Mouse (Mus musculus) limb, embryonic 10.5 days (tissue): ENCODE results near the gene Aamp. TPM values are rescaled to one million over a fixed set of nuclear protein-coding genes. Genes with fewer than 3 reads are reported as not detected.
A peak's percentile ranks its signal among the peaks of the same experiment; 100 is the strongest.

Source experiments
- DNase-seq: peaks from one replicate; pipeline ENCODE4 v3.0.0-alpha.2; 2017; ENCODE audit warnings: low spot score
- H3K27ac ChIP-seq: fragments of 300-500 bp; sonication (generic); 2 replicates; pipeline ENCODE4 v1.5.1; 2016; ENCODE audit warnings: mild to moderate bottlenecking
- H3K27me3 ChIP-seq: fragments of 300-500 bp; sonication (generic); 2 replicates; pipeline ENCODE4 v1.6.1; 2016; ENCODE audit warnings: low read depth, mild to moderate bottlenecking; ENCODE audit not compliant: poor library complexity, severe bottlenecking
- H3K36me3 ChIP-seq: fragments of 300-500 bp; sonication (generic); 2 replicates; pipeline ENCODE4 v1.6.1; 2016; ENCODE audit warnings: mild to moderate bottlenecking, moderate library complexity
- H3K4me1 ChIP-seq: fragments of 300-500 bp; sonication (generic); 2 replicates; pipeline ENCODE4 v1.6.1; 2016
- H3K4me3 ChIP-seq: fragments of 300-500 bp; sonication (generic); 2 replicates; pipeline ENCODE4 v1.5.1; 2016; ENCODE audit warnings: mild to moderate bottlenecking, moderate library complexity
- H3K9me3 ChIP-seq: fragments of 300-500 bp; sonication (generic); replicated peaks from 2 replicates; pipeline ENCODE4 v1.6.1; 2016; ENCODE audit warnings: mild to moderate bottlenecking
- WGBS: fragments of 180-500 bp; shearing (Covaris S2); methylation state at CpG from one replicate; pipeline ENCODE4 v1.1.7; 2016; 5-methylcytosine and 5-hydroxymethylcytosine counted together
- polyA plus RNA-seq: library from polyadenylated mRNA; unstranded; fragments of >200 nt; fragmentation: Nextera tagmentation; extraction: Ambion mirVana; gene quantifications from 2 replicates; pipeline ENCODE4 v1.2.1, GENCODE M21; 2016

The Aamp gene
- polyA plus RNA-seq, 1 experiment from 2014 or later = 263 TPM

DNA sequence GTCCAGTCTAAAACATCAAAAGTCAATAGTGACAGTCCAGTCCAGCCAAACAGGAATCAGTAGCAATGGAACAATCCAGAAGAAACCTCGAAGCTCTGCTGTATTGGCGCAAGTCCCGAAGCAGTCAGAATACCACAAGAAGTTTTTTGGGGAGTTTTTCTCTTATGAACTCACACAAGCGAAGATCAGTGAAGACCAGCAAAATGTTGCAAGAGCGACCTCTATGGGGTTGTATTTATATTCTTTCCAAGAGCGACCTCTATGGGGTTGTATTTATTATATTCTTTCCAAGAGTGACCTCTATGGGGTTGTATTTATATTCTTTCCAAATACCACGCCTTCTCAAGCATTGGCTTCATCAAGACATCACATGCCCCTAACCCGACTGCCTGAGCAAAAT lies 15.8 kb downstream of the Aamp start:
- H3K27me3 ChIP-seq = no peaks in the 10 kb centered on the region
- DNase-seq = no peak
- H3K4me3 ChIP-seq = no peak overlapping the region
- peaks cover 61% of the 10 kb centered on the region for H3K36me3 ChIP-seq
- 0 out of 2 replicates have a peak, but pooled peaks cover 5% of the 10 kb centered on the region for H3K4me1 ChIP-seq
- no peaks in the 10 kb centered on the region for H3K9me3 ChIP-seq
- H3K27ac ChIP-seq = no peak overlapping the region
- 93% methylated on average over 8 of the region's 8 CpGs for WGBS

DNA sequence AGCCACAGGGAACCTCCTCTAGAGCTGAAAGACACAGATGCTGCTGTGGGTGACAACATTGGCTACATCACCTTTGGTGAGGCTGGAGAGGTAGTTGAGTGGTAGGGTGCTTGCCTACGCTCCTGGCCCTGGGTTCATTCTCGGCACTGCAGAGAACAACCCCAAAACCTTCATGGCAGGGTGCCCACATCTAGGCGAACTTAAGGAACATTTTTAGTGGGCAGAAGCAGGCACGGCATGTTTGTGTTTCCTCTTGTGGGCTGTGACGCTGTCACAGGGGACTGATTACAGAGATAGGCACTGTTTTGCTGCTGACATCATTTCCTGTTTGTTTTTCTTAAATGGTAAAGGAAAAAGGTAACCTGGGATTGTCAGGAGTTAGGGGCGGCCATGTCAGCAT lies 22.0 kb downstream of the Aamp start:
- Histone ChIP-seq H3K4me3 (no peak overlapping the region), H3K27me3 (no peaks in the 10 kb centered on the region), H3K4me1 (no peaks in the 10 kb centered on the region), H3K9me3 (no peaks in the 10 kb centered on the region), H3K36me3 (peaks cover 97% of the 10 kb centered on the region), H3K27ac (no peak overlapping the region)
- no peak for DNase-seq
- WGBS = 92% methylated on average over 6 of the region's 6 CpGs

DNA sequence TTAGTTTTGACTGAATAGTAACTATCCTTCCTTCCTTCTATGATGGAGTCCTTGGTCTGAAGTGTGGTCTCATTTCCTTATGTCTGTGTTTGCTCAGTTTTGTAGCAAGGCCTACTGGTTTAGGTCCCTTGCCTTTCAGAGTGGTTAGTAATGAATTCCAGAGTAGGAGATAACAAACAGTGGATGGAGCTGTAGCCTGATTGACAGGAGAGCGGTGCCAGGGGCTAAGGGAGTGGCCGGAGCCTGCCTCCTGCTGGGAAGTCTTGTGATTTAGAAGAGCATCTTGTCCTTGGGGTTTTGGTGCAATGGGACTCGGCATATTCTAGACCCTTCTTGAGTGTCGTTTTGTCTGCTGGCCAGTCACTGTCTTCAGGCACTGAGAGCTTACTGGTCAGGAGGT lies 27.8 kb downstream of the Aamp start:
- no peak overlapping the region for H3K4me3 ChIP-seq
- DNase-seq = no peak
- no peak overlapping the region for H3K27ac ChIP-seq
- H3K9me3 ChIP-seq = no peaks in the 10 kb centered on the region
- H3K4me1 ChIP-seq = no peaks in the 10 kb centered on the region
- no peaks in the 10 kb centered on the region for H3K27me3 ChIP-seq
- H3K36me3 ChIP-seq = peaks cover 97% of the 10 kb centered on the region
- WGBS = 81% methylated on average over 4 of the region's 4 CpGs

DNA sequence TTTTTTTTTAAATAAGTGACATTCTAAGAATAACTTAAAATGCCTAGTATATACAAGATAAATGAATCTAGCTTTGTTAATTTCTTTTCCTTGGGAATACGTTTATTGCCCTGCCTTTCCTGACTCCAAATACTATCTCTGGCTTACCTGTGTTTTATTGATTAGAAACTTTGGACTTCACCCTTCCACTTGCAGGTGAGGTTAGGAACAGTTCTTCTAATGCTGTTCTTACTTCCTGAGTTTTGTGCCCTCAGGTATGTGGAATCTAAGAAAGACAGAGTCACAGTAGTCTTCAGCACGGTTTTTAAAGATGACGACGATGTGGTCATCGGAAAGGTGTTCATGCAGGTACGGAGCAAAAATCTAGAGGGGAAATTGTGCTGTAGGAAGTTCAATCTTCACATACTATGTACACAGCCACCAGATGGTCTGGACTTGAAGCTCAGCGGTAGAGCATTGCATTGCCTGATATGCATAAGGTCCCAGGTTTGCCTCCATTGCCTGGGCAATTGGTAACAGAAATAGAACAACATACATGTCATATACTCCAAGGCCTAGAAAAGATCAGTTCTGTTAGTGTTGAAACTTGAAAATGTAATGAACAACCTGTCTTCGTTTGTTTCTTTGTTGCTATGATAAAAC lies 28.7 kb downstream of the Aamp start:
- WGBS = 95% methylated on average over 8 of the region's 8 CpGs
- Histone ChIP-seq H3K27ac (no peak overlapping the region), H3K4me3 (no peak overlapping the region), H3K9me3 (no peaks in the 10 kb centered on the region), H3K4me1 (no peaks in the 10 kb centered on the region), H3K36me3 (peaks cover 98% of the 10 kb centered on the region), H3K27me3 (no peaks in the 10 kb centered on the region)
- DNase-seq = no peak

DNA sequence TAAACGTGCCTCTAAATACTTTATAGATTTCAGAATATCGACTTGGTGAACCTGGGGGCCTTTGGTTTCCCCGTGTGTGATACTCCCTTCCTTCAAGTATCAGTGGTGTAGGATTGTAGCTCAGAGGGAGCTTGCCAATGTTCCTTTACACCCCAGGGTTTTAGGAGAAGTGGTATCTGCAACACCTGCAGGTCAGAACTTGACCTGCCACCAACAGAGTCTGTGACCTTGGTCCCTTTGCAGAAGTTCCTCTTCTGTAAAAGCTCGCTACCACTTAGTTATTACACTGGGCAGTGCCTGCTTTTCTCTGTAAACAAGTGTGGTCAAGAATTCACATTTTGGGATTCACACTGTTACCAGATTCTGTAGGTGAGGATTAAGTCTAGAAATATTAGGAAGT lies 34.4 kb downstream of the Aamp start:
- DNase-seq = no peak
- no peaks in the 10 kb centered on the region for H3K27me3 ChIP-seq
- peaks cover 94% of the 10 kb centered on the region for H3K36me3 ChIP-seq
- H3K4me3 ChIP-seq = no peak overlapping the region
- no peaks in the 10 kb centered on the region for H3K9me3 ChIP-seq
- peaks cover 9% of the 10 kb centered on the region; the same call in 1 of the 2 replicates for H3K4me1 ChIP-seq
- WGBS = 89% methylated on average over 4 of the region's 4 CpGs
- no peak overlapping the region for H3K27ac ChIP-seq

DNA sequence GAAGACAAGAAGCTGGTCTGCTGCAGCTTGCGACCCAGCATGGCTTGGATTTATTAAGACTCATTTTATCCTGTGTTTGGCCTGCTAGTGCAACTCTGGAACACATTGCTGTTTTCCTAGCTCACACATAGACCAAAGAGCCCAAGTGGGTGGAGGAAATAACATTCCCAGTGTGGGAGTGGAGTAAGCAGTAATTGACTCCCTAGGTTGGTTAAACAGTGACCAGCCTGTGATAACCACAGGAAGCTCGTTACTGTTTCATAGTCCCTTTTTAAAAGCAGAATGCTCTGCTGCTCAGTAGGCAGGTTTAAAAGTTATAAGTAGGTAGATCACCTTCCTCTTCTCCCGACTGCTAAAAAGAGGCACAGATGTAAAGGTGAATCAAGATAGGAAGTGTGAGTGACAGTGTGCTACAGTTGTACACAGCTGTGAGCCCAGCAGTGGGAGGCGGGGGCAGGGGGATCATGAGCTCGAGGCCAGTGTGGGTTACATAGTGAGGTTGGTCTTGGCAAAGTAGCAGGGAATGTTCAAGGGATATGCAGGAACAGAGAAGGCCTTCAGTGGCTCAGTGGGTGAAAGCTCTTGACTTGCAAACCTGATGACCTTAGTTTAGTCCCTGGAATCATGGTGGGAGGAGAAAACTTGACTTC lies 35.1 kb downstream of the Aamp start:
- WGBS = 83% methylated on average over 5 of the region's 5 CpGs
- no peak overlapping the region for H3K4me3 ChIP-seq
- DNase-seq = no peak
- peaks cover 87% of the 10 kb centered on the region for H3K36me3 ChIP-seq
- H3K4me1 ChIP-seq = peaks cover 11% of the 10 kb centered on the region; the same call in 1 of the 2 replicates
- H3K27ac ChIP-seq = no peak overlapping the region
- no peaks in the 10 kb centered on the region for H3K27me3 ChIP-seq
- no peaks in the 10 kb centered on the region for H3K9me3 ChIP-seq

DNA sequence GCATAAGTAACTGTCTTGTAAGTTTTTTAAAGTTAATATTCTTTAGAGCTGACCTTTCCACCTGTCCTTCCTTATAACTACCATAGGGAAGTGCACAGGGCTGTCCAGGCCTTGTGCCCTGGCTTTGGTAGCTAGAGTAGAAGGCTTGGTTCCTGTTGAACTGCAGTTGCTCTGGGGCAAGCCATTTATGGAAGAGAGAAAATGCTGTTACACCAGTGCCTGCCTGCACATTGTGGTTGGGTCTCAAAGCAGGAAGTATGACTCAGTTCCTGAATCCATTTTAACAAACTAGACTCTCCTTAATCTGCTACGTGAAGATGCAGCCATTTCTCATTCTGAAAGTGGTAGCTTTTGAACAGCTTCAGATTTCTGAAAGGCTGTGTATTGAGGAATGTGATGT lies 35.7 kb downstream of the Aamp start:
- WGBS = 76% methylated on average over 1 of the region's 1 CpGs
- H3K4me3 ChIP-seq = no peak overlapping the region
- no peaks in the 10 kb centered on the region for H3K27me3 ChIP-seq
- H3K27ac ChIP-seq = no peak overlapping the region
- peaks cover 81% of the 10 kb centered on the region for H3K36me3 ChIP-seq
- H3K9me3 ChIP-seq = no peaks in the 10 kb centered on the region
- peaks cover 13% of the 10 kb centered on the region; the same call in 1 of the 2 replicates for H3K4me1 ChIP-seq
- DNase-seq = no peak

DNA sequence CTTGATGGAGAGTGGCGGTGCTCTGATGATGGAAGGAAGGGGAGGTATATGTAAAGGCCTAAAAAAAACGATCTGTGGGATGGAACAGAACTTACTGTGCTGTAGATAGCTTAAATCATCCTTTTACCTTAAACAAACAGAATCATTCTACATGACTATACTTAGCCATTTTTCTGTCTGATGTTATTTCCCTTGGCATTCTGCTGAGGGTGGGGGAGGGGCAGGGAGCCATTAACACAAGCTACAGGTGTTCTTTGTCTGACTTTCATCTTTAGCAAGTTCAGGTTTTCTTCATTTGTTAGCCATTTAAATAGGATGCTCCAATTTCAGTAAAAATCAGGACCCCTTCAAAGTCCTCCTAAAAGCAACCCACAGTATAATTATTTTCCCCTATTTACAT lies 39.0 kb downstream of the Aamp start:
- peaks cover 65% of the 10 kb centered on the region for H3K36me3 ChIP-seq
- WGBS = 79% methylated on average over 2 of the region's 2 CpGs
- H3K4me1 ChIP-seq = peaks cover 13% of the 10 kb centered on the region
- DNase-seq = no peak
- no peaks in the 10 kb centered on the region for H3K27me3 ChIP-seq
- H3K9me3 ChIP-seq = no peaks in the 10 kb centered on the region
- no peak overlapping the region for H3K27ac ChIP-seq
- no peak overlapping the region for H3K4me3 ChIP-seq

DNA sequence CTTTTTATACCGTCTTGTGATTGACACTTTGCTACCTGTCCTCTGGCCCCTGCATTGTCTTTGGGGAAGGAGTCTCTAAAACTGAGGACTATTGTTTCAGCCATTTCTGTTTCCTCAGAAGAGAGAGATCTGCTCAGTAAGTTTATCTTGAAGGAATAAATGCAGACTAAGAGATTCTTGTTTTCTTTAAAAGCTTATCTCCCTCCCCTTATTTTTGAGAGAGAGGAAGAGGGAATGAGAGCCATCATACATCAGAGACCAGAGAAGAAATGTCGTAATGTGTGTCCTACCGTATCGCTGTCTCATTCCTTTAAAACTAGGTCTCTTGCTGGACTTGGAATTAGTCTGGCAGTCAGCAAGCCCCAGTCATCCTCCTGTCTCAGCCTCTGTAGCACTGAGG lies 43.7 kb downstream of the Aamp start:
- H3K27ac ChIP-seq = no peak overlapping the region
- H3K4me1 ChIP-seq = peaks cover 34% of the 10 kb centered on the region
- H3K9me3 ChIP-seq = no peaks in the 10 kb centered on the region
- 91% methylated on average over 4 of the region's 4 CpGs for WGBS
- DNase-seq = no peak
- no peaks in the 10 kb centered on the region for H3K27me3 ChIP-seq
- H3K36me3 ChIP-seq = peaks cover 23% of the 10 kb centered on the region
- H3K4me3 ChIP-seq = no peak overlapping the region

DNA sequence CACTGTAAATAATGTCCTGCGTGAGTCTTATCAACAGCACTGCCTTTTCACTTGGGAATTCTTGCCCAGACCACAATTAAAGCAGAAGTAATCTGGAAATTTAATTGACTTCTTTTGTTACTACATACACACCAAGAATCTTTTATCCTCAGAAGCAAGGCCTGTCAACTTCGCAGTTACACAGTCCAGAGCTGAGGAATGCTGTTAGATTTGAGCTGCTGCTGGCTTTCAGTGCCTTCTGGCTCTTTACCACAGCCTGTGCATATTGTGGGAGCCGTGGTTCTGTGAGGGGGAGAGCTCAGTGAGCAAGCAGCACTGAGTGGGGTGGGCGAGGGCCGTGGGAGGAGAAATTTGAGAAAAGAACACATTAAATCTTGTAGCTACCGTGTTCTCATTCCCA lies 44.2 kb downstream of the Aamp start:
- H3K9me3 ChIP-seq = no peaks in the 10 kb centered on the region
- no peaks in the 10 kb centered on the region for H3K27me3 ChIP-seq
- peaks cover 20% of the 10 kb centered on the region for H3K36me3 ChIP-seq
- DNase-seq = no peak
- WGBS = 85% methylated on average over 6 of the region's 6 CpGs
- no peak overlapping the region for H3K4me3 ChIP-seq
- H3K27ac ChIP-seq = no peak overlapping the region
- peaks cover 32% of the 10 kb centered on the region for H3K4me1 ChIP-seq

DNA sequence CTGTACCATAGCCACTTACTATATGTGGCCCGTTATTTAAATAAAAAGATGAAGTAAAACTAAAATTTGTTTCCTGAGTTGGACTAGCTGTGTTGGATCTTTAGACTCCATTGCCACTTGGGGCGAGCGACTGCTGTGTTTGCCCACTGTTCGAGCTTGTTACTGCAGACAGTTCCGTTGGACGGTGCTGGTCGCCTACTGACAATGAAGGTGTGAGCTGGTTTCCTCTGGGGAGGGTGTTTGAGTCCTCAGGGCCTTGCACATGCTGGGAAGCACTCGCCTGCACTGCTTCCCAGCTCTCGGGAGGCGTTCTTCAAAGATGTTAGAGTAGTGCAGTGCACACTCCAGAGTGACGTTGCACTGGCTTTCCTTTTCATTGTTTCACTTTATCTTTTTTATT lies 44.9 kb downstream of the Aamp start:
- Histone ChIP-seq H3K4me3 (no peak overlapping the region; the same call in 1 of the 2 replicates), H3K36me3 (peaks cover 20% of the 10 kb centered on the region), H3K27me3 (no peaks in the 10 kb centered on the region), H3K27ac (no peak overlapping the region), H3K4me1 (peaks cover 29% of the 10 kb centered on the region), H3K9me3 (no peaks in the 10 kb centered on the region)
- WGBS = 74% methylated on average over 11 of the region's 11 CpGs
- no peak for DNase-seq

DNA sequence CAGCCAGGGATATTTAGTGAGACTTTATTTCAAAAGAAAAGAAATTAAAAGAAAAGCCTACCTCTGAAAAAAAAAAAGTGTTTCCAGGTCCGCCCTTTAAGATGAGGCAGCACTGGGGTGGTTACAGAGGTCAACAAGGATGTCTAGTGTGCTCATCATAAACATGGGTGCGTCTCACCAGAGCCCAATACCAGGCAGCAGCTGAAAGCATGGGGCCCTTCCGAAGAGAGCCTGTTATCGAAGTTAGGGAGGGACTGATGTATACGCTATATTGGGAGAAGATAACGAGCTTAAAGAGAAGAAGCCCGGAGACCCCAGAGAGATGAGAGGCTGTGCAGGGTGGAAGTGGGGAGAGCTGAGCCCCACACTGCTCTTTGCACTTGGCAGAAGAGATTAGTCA lies 45.4 kb downstream of the Aamp start:
- Histone ChIP-seq H3K4me3 (peak overlapping the region; percentile 26; the same call in 1 of the 2 replicates), H3K9me3 (no peaks in the 10 kb centered on the region), H3K36me3 (peaks cover 20% of the 10 kb centered on the region), H3K27me3 (no peaks in the 10 kb centered on the region), H3K4me1 (peaks cover 26% of the 10 kb centered on the region), H3K27ac (no peak overlapping the region)
- no peak for DNase-seq
- 75% methylated on average over 7 of the region's 7 CpGs for WGBS

DNA sequence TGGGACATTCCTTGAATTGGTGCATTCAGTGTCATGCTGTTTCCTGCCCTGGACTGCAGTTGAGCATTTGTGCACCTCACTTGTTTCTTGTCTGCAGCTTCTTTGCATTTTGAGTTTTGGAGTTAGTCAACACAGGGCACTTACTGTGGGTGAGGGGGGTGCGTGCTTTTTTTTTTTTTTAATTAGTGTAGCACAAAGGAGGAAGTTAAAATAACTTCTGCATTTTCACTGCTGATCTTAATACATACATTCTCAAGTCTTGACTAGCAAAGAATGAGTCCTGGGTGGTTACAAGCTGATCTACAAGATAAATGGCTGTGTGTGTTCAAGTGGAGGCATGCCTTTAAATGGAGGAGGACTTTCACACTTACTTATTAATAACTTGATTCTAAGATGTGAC lies 46.4 kb downstream of the Aamp start:
- Histone ChIP-seq H3K36me3 (peaks cover 19% of the 10 kb centered on the region), H3K27me3 (no peaks in the 10 kb centered on the region), H3K4me3 (peak overlapping the region; percentile 95), H3K27ac (no peak overlapping the region), H3K9me3 (no peaks in the 10 kb centered on the region), H3K4me1 (peaks cover 26% of the 10 kb centered on the region)
- no peak for DNase-seq
- WGBS = 92% methylated on average over 1 of the region's 1 CpGs
